ENCODE assay signal across 26 mouse cellular contexts in the genomic region with DNA sequence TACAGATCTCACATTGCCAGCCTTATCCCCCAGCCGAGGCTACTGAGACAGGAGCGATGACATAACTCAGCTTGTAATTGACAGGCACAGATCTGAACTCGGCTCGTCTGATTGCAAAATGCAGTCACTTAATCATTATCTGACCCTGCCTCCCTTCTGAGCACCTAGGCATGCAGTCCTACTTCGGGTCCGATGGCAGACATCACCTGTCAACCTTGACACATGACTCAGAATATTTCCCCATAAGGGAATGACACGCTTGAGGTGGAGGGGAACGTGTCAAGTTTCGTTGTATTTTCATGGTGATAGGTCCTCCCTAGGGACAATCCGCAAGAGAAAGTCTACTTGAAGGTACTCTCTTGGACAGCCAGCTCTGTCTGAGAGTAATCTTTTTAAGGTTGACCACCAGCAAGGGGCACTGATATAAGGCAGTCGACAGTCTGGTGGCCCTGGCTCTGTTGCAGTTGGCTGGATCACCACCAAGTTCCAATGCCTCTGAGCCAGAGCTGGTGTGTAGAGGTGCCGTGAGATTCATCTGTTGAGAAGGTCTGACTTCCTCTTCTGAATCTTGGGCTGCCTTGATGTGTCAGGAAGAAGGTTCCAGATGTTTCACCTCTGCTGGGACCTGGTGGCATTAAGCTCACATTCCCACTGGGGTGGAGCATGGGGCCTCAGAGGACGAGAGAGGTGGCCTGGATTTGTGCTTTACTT. TPM values are rescaled to one million over a fixed set of nuclear protein-coding genes. Genes with fewer than 3 reads are reported as not detected.
DNase-seq lines count a peak whose midpoint lies in the region; ATAC-seq lines count a peak whose summit lies in the region.
"Had no signal": no experiment of that assay in that cellular context is flagged by ENCODE, and none has a peak within 500 bp of the region (broad histone marks: within the 10 kb centered on the region; RNA-seq: fewer than 3 reads in every experiment).

No protein-coding gene starts in this region.

- 56% methylated on average over 13 of the region's 13 CpGs for WGBS in liver, embryonic 16.5 days (ENCODE audit: insufficient replicate concordance)

- 0 out of 2 replicates have a peak overlapping the region, but pooled peaks have one; percentile 35 for H3K27ac ChIP-seq in liver, embryonic 16.5 days (ENCODE audit: low read length)
- H3K27ac ChIP-seq: heart, adult 2 months; midbrain, embryonic 12.5 days; neural tube, embryonic 13.5 days had no signal

- peak; percentile 52 for DNase-seq in cerebellum, adult 8-10 months
- no peak for DNase-seq in cerebellum, adult 11 months
- peak; percentile 18 to 23 for DNase-seq in B cell, adult 2 months
- peak; percentile 62 for DNase-seq in cerebellum, adult 9-11 months
- no peak for DNase-seq in right cerebral cortex, postnatal 36 days (ENCODE audit: low spot score in 2 of 2)
- no peak for DNase-seq in right cerebral cortex, postnatal 25 days
- no peak for DNase-seq in lung, adult 18-20 months
- DNase-seq: adrenal gland, adult 8-10 months; gastrocnemius, postnatal 25 days; heart, adult 2 months; heart, postnatal 4 days; kidney, adult 11 months; right cerebral cortex, adult 18-20 months; spleen, adult 18-20 months; thymus, adult 18-20 months; thymus, postnatal 4 days had no signal

- H3K4me3 ChIP-seq in liver, embryonic 16.5 days (ENCODE audit: low read depth, low read length), result no peak overlapping the region
- H3K4me3 ChIP-seq: erythroblast, embryonic 14.5 days; heart, adult 2 months; midbrain, embryonic 12.5 days; neural tube, embryonic 13.5 days had no signal

- H3K9me3 ChIP-seq in liver, embryonic 16.5 days (replicated peaks; ENCODE audit: control insufficient read depth, low read length), result peaks cover 4% of the 10 kb centered on the region; the same call in 1 of the 2 replicates
- H3K9me3 ChIP-seq: midbrain, embryonic 12.5 days; neural tube, embryonic 13.5 days had no signal

- 0 out of 2 replicates have a peak, but pooled peaks have one; percentile 3 for ATAC-seq in liver, embryonic 16.5 days (ENCODE audit: low read depth)
- ATAC-seq: forebrain, embryonic 14.5 days; hindbrain, embryonic 16.5 days; lung, postnatal 0 days had no signal

- peaks cover 12% of the 10 kb centered on the region for H3K36me3 ChIP-seq in liver, embryonic 16.5 days (ENCODE audit: control insufficient read depth, insufficient read depth)
- H3K36me3 ChIP-seq: midbrain, embryonic 12.5 days had no signal

- H3K9ac ChIP-seq in liver, embryonic 16.5 days (ENCODE audit: low read depth, low read length), result no peak overlapping the region
- H3K9ac ChIP-seq: midbrain, embryonic 12.5 days; neural tube, embryonic 13.5 days had no signal

- H3K27me3 ChIP-seq in liver, embryonic 16.5 days (ENCODE audit: control insufficient read depth, insufficient read depth, low read depth, low read length), result no peaks in the 10 kb centered on the region
- H3K27me3 ChIP-seq: midbrain, embryonic 12.5 days; neural tube, embryonic 13.5 days had no signal

- H3K4me1 ChIP-seq in liver, embryonic 16.5 days (ENCODE audit: control insufficient read depth, low read depth, low read length), result peaks cover 37% of the 10 kb centered on the region

- no peak overlapping the region for H3K4me2 ChIP-seq in liver, embryonic 16.5 days (ENCODE audit: low read depth, low read length)
- H3K4me2 ChIP-seq: midbrain, embryonic 12.5 days; neural tube, embryonic 13.5 days had no signal

RNA-seq across cellular contexts. Expression of a gene that starts 15.3 kb away (rescaled TPM):
- 25.1 and 26.1 TPM in 2 replicates for polyA plus RNA-seq in liver, embryonic 16.5 days (2015; fragmentation: Nextera tagmentation; extraction: Ambion mirVana)

RNA-seq across cellular contexts. Expression of a gene that starts 36.7 kb away (rescaled TPM):
- not detected in 2 replicates for polyA plus RNA-seq in liver, embryonic 16.5 days (2015; fragmentation: Nextera tagmentation; extraction: Ambion mirVana)
- polyA plus RNA-seq: erythroblast, embryonic 14.5 days; heart, adult 2 months; heart, embryonic 14.5 days; limb, embryonic 14.5 days; midbrain, embryonic 12.5 days; stomach, embryonic 14.5 days had no signal

RNA-seq across cellular contexts. Expression of a gene that starts 49.0 kb away (rescaled TPM):
- polyA plus RNA-seq in liver, embryonic 16.5 days (2015; fragmentation: Nextera tagmentation; extraction: Ambion mirVana), result 1.7 and 2.3 TPM in 2 replicates

RNA-seq across cellular contexts. Expression of a gene that starts 58.5 kb away (rescaled TPM):
- polyA plus RNA-seq in liver, embryonic 16.5 days (2015; fragmentation: Nextera tagmentation; extraction: Ambion mirVana), result 3.5 and 4.1 TPM in 2 replicates

Comparison
In these comparisons a context has a peak if more than half of its experiments do, and no peak if none do; other contexts are left out.
1. DNase-seq: peak in cerebellum, adult 8-10 months (single experiment), B cell, adult 2 months (2 of 2) and cerebellum, adult 9-11 months (single experiment); none in cerebellum, adult 11 months (single experiment), right cerebral cortex, postnatal 36 days (0 of 2), right cerebral cortex, postnatal 25 days (single experiment) and lung, adult 18-20 months (0 of 2).